Mouse (Mus musculus) neural tube, embryonic 11.5 days (tissue): ENCODE data around the gene Pcsk5. TPM values are rescaled to one million over a fixed set of nuclear protein-coding genes. Genes with fewer than 3 reads are reported as not detected.

ENCODE experiments used
- ATAC-seq: fragments of 200-750 bp; cut with Nextera tagmentation; 2 replicates; pipeline ENCODE4 v1.8.0; 2017; ENCODE audit warnings: moderate number of reproducible peaks, mild to moderate bottlenecking, moderate TSS enrichment, moderate library complexity; ENCODE audit not compliant: insufficient read depth, low FRiP score, low TSS enrichment
- DNase-seq: peaks from one replicate; pipeline ENCODE4 v3.0.0-alpha.2; 2015; ENCODE audit warnings: low spot score
- H3K27ac ChIP-seq: fragments of 300-500 bp; sonication (generic); 2 replicates; pipeline ENCODE4 v1.5.1; 2014; ENCODE audit warnings: low read depth, mild to moderate bottlenecking, low read length
- H3K27me3 ChIP-seq: fragments of 300-500 bp; sonication (generic); 2 replicates; pipeline ENCODE4 v1.6.1; 2014; ENCODE audit warnings: mild to moderate bottlenecking, low read length, mixed read lengths; ENCODE audit not compliant: control insufficient read depth, insufficient read depth
- H3K36me3 ChIP-seq: fragments of 300-500 bp; sonication (generic); 2 replicates; pipeline ENCODE4 v1.6.1; 2014; ENCODE audit warnings: mild to moderate bottlenecking, low read length, moderate library complexity, mixed read lengths; ENCODE audit not compliant: control insufficient read depth, insufficient read depth
- H3K4me1 ChIP-seq: fragments of 300-500 bp; sonication (generic); 2 replicates; pipeline ENCODE4 v1.6.1; 2014; ENCODE audit warnings: low read length, mixed read lengths; ENCODE audit not compliant: control insufficient read depth, insufficient read depth
- H3K4me2 ChIP-seq: fragments of 300-500 bp; sonication (generic); 2 replicates; pipeline ENCODE4 v1.6.1; 2014; ENCODE audit warnings: low read depth, mild to moderate bottlenecking, moderate library complexity
- H3K4me3 ChIP-seq: fragments of 300-500 bp; sonication (generic); 2 replicates; pipeline ENCODE4 v1.5.1; 2014; ENCODE audit warnings: low read depth, low read length
- H3K9ac ChIP-seq: fragments of 300-500 bp; sonication (generic); 2 replicates; pipeline ENCODE4 v1.6.1; 2014; ENCODE audit warnings: mild to moderate bottlenecking, low read length
- H3K9me3 ChIP-seq: fragments of 300-500 bp; sonication (generic); 2 replicates; pipeline ENCODE4 v1.6.1; 2016; ENCODE audit warnings: low read length; ENCODE audit not compliant: control insufficient read depth
- WGBS: fragments of 180-500 bp; shearing (Covaris S2); extraction: QIAGEN DNeasy Blood & Tissue Kit; methylation state at CpG from one replicate; pipeline ENCODE4 v1.1.7; 2014; 5-methylcytosine and 5-hydroxymethylcytosine counted together
- polyA plus RNA-seq: library from polyadenylated mRNA; unstranded; fragments of >200 nt; fragmentation: Nextera tagmentation; extraction: Ambion mirVana; gene quantifications from 2 replicates; pipeline ENCODE4 v1.2.1, GENCODE M21; 2014

Gene Pcsk5
- polyA plus RNA-seq, 1 experiment from 2014 or later: 9.4 TPM

DNA sequence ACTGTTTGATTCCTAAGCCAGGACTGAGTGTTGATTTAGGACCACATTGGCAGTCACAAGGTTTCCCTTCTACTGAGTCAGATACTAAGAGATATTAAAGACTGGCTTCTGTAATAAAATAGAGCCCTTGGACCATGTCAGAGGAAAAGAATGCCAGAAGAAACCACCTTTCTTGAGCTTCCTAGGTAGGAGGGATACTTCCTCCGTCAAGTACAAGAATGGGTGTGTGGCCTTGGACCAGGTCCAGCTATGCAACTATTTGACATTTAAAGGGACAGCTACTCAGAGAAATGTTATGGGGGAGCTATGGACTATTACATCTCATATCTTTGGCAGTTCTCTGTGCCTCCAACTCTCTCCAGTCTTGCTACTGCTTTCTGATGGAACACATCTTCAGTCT lies 244.6 kb downstream of the Pcsk5 start:
- no peak for DNase-seq
- no peak for ATAC-seq
- H3K4me3 ChIP-seq: no peak overlapping the region
- 0 out of 2 replicates have a peak, but pooled peaks cover 6% of the 10 kb centered on the region for H3K4me1 ChIP-seq
- H3K27ac ChIP-seq: no peak overlapping the region
- no peaks in the 10 kb centered on the region for H3K27me3 ChIP-seq
- no peaks in the 10 kb centered on the region for H3K36me3 ChIP-seq
- no peaks in the 10 kb centered on the region for H3K9me3 ChIP-seq
- no peak overlapping the region for H3K4me2 ChIP-seq
- no peak overlapping the region for H3K9ac ChIP-seq
- WGBS: 52% methylated on average over 1 of the region's 1 CpGs

DNA sequence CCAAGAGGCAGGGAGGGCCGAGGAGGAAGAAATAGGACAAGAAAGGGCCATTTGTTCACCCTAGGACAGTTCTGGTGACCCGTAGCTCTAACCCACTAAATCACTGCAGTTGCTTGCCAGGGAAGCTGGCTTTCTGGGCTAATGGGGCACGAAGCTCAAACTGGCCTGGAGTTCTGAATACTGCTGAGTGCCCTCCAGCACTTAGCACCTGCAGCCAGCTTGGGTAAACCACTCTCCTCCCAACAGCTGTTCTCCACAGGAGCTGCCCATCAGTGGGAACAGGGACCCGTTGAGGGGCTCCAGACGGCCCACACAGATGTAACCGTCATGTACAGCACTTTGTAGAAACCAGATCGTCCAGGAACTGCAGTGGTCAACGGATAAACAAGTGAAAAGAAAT lies 246.1 kb downstream of the Pcsk5 start:
- H3K9ac ChIP-seq: no peak overlapping the region
- DNase-seq (peak; percentile 37), ATAC-seq (no peak)
- WGBS: 22% methylated on average over 8 of the region's 8 CpGs
- 0 out of 2 replicates have a peak, but pooled peaks cover 6% of the 10 kb centered on the region for H3K4me1 ChIP-seq
- no peaks in the 10 kb centered on the region for H3K9me3 ChIP-seq
- no peak overlapping the region for H3K4me2 ChIP-seq
- no peaks in the 10 kb centered on the region for H3K27me3 ChIP-seq
- H3K4me3 ChIP-seq: no peak overlapping the region
- no peak overlapping the region for H3K27ac ChIP-seq
- no peaks in the 10 kb centered on the region for H3K36me3 ChIP-seq

DNA sequence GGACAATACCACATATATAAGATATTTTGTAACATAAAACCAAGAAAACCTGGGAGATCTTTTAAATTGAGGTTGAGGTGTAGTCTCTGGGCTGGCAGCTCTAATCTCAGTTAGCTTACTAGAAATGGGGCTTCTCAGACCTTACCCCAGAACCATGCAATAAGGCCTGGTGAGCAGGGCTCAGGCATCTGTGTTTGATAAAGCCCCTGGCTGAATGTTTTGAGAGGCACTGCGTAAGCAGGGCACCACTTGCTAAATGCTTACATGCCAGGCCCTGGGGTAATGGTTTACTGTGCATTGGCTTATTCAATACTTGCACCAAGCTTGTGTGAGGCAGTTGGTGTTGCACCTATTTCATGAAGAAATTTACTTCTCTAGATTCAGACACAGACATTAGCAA lies 247.1 kb downstream of the Pcsk5 start:
- no peak overlapping the region for H3K9ac ChIP-seq
- DNase-seq: no peak
- no peak for ATAC-seq
- no peak overlapping the region for H3K4me3 ChIP-seq
- H3K27me3 ChIP-seq: no peaks in the 10 kb centered on the region
- H3K4me1 ChIP-seq: 0 out of 2 replicates have a peak, but pooled peaks cover 6% of the 10 kb centered on the region
- no peak overlapping the region for H3K4me2 ChIP-seq
- no peaks in the 10 kb centered on the region for H3K9me3 ChIP-seq
- H3K27ac ChIP-seq: no peak overlapping the region
- WGBS: 54% methylated on average over 1 of the region's 1 CpGs
- no peaks in the 10 kb centered on the region for H3K36me3 ChIP-seq

DNA sequence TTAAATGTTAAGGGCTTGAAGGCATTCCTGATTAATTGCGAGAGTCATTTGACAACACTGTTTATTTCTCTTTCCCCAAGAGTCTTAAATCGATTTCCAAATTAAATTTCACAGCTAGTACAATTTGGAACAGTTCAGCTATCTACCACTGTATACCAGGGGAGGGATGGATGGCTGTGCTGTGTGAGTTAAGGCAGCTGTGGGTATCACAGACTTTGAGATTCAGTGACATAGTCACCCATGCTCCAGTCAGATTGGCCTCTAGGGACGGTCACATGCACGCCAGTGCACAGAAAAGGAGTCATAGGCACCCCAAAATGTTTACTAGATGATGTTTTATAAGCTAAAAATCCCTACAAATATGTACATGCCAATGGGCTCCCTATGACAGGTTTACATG lies 260.0 kb downstream of the Pcsk5 start:
- Histone ChIP-seq H3K4me1 (no peaks in the 10 kb centered on the region), H3K4me2 (no peak overlapping the region), H3K27me3 (no peaks in the 10 kb centered on the region), H3K4me3 (no peak overlapping the region), H3K9ac (no peak overlapping the region), H3K27ac (no peak overlapping the region), H3K36me3 (no peaks in the 10 kb centered on the region), H3K9me3 (no peaks in the 10 kb centered on the region)
- WGBS: 90% methylated on average over 4 of the region's 4 CpGs
- DNase-seq (no peak), ATAC-seq (no peak)

- H3K4me3 ChIP-seq: no peak overlapping the region
- H3K4me2 ChIP-seq: no peak overlapping the region
- DNase-seq (no peak), ATAC-seq (no peak)
- no peak overlapping the region for H3K9ac ChIP-seq
- 91% methylated on average over 5 of the region's 5 CpGs for WGBS
- no peaks in the 10 kb centered on the region for H3K36me3 ChIP-seq
- H3K27ac ChIP-seq: no peak overlapping the region
- no peaks in the 10 kb centered on the region for H3K4me1 ChIP-seq
- no peaks in the 10 kb centered on the region for H3K9me3 ChIP-seq
- no peaks in the 10 kb centered on the region for H3K27me3 ChIP-seq
Measured at GRCm38 (mm10) chr19:17574564-17574963, 262.9 kb downstream of the Pcsk5 start.

- ATAC-seq (no peak), DNase-seq (no peak)
- Histone ChIP-seq H3K9me3 (no peaks in the 10 kb centered on the region), H3K4me3 (no peak overlapping the region), H3K27ac (no peak overlapping the region), H3K27me3 (no peaks in the 10 kb centered on the region), H3K9ac (no peak overlapping the region), H3K4me2 (no peak overlapping the region), H3K36me3 (no peaks in the 10 kb centered on the region), H3K4me1 (no peaks in the 10 kb centered on the region)
- 90% methylated on average over 8 of the region's 8 CpGs for WGBS
Measured at GRCm38 (mm10) chr19:17572315-17572714, 265.1 kb downstream of the Pcsk5 start.

DNA sequence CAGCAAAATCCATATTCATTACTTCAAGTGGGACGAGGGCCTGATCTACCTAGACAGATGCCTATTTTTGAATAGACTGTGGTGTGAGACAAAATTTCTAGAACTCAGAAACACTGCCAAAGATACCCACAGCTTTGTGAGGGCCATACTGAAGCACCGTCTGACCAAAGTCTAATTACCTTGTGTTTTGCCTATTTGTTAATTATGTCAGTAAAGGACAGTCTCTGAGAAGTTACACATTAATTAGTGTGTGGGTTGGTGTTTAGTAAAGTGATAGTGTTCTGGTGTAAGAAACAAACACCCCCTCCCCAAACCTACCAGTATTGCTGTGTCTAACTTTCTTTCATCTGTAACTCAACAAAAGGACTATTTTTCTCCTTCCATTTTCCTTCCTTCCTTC lies 266.5 kb downstream of the Pcsk5 start:
- WGBS: 85% methylated on average over 2 of the region's 2 CpGs

DNA sequence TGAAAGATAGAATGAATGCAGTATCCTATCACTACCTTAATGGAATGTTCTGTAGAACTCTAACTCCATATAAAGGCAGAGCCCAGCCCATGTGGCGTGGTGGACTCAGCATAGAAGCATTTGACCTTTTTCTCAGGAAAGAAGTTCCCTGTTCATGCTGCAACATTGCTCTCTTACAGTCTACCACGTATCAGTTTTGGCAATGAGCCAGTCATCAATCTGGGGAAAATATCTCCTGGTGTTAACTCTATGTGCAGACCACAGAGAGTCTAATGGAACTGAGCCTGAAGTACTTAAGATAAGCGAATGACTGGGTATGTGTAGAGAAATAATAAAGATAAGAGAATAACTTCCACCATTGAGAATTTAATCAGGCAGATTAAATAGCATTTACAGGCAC lies 270.2 kb downstream of the Pcsk5 start:
- H3K27me3 ChIP-seq: no peaks in the 10 kb centered on the region
- no peak for DNase-seq
- H3K27ac ChIP-seq: no peak overlapping the region
- 88% methylated on average over 3 of the region's 3 CpGs for WGBS
- no peak overlapping the region for H3K9ac ChIP-seq
- no peak overlapping the region for H3K4me2 ChIP-seq
- no peaks in the 10 kb centered on the region for H3K4me1 ChIP-seq
- no peak overlapping the region for H3K4me3 ChIP-seq
- ATAC-seq: no peak
- no peaks in the 10 kb centered on the region for H3K36me3 ChIP-seq
- H3K9me3 ChIP-seq: no peaks in the 10 kb centered on the region

More for the DNA sequence above, 266.5 kb downstream of the Pcsk5 start:
- no peaks in the 10 kb centered on the region for H3K36me3 ChIP-seq
- no peak overlapping the region for H3K4me3 ChIP-seq
- DNase-seq (no peak), ATAC-seq (no peak)
- H3K4me2 ChIP-seq: no peak overlapping the region
- H3K9me3 ChIP-seq: no peaks in the 10 kb centered on the region
- H3K9ac ChIP-seq: no peak overlapping the region
- H3K27ac ChIP-seq: no peak overlapping the region
- H3K27me3 ChIP-seq: no peaks in the 10 kb centered on the region
- H3K4me1 ChIP-seq: no peaks in the 10 kb centered on the region

DNA sequence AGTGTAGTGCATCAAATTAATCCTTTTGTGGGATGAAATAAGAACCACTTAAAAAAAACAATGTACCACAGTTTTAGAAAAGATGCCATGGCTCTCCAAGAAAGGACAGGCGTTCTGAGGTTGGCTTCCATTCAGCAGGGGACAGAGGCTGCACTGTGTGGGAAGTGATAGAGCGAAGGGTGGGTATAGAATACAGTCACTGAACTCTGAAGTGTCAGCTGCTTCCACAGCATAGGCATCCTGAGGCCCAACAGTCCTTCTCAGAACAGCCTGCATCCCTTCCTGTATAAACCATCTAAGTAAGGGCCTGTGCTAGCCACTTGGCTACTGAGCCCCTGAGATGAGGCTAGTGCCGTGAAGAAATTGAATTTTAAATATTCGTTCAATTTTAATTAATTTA lies 271.3 kb downstream of the Pcsk5 start:
- H3K27ac ChIP-seq: no peak overlapping the region
- no peaks in the 10 kb centered on the region for H3K9me3 ChIP-seq
- DNase-seq: no peak
- H3K27me3 ChIP-seq: no peaks in the 10 kb centered on the region
- H3K4me3 ChIP-seq: no peak overlapping the region
- H3K4me2 ChIP-seq: no peak overlapping the region
- H3K9ac ChIP-seq: no peak overlapping the region
- no peak for ATAC-seq
- H3K36me3 ChIP-seq: no peaks in the 10 kb centered on the region
- 87% methylated on average over 4 of the region's 4 CpGs for WGBS
- H3K4me1 ChIP-seq: no peaks in the 10 kb centered on the region
